Mouse (Mus musculus): ENCODE measurements around the gene Pgf. TPM values are rescaled to one million over a fixed set of nuclear protein-coding genes. Genes with fewer than 3 reads are reported as not detected.
"Not testable (repeated sequence)": the region's sequence is repeated elsewhere in the genome, so short reads cannot be mapped to it uniquely, and the experiment has no call there.

The Pgf gene
- total RNA-seq, 2 experiments from 2014 or later = 2.4 to 6.2 TPM

DNA sequence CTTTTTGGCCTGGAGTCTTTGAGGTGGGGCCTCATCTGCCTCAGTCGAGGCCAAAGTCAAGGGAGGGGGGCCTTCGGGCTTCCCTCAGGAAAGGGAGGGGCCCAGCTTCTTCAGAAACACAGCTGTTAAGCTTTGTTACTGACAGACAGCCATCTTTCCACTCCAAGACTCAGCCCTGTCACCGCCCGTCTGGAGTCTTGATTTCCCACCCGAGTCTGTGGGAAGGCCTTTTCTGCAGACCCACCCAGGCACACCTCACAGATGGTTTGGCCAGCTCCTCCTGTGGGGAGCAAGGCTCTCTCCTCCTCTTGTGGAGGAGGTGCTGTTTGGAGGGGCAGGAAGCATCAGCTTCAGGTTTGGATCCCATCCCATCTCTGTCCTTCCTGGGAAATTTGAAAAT lies 18.0 kb downstream of the Pgf start:
- intact Hi-C loops (cut with DNase I) = no loop called here
- peak; percentile 56 to 61 for DNase-seq

DNA sequence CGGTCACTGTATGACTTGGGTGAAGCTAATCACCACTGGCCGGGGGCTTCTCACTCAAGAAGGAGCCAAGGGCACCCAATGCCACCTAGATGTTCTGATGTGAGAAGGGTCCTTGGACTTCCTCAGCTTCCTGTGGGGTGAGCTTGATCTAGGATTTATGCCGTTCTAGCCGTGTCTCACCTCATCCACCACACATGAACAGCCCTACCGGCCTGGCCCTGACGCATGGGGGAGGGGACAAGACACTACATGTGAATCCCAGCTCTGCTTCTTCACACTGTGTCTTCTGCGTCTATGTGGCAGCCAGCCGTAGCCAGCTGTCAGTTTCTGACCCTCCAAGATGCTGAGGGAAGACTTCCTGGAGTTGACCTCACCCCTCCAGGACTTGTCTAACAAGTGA lies 18.8 kb downstream of the Pgf start:
- DNase-seq = peak in 1 of 2 experiments; percentile 38
- intact Hi-C loops (cut with DNase I) = no loop called here

DNA sequence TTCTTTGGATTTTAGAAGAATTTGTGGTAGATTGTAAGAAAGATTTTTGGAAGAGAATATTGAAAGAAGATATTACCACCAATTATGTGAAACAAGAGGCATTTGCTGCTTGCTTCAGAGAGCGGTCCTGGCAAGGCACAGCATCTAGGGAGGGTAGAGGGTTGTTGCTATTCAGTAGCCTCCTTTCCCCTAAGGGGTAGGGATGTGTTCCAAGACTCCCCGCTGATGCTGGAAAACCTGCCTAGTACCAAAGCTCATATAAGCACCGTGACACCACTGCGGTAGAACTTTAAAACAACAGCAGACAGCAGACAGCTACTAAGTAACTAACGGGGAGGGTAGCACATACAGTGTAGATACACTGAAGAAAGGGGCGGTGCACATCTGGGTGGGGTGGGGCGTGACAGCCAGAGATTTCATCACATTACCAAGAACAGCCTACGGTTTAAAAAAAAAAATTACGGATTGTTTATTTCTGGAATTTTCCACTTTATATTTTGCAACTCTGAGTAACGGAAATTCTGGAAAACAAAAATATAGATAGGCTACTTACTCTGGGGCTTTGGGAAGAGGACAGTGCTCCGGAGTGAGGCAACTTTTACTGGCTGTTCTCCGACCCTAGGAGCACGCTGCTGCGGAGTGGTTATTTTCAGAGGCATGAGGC lies 19.7 kb downstream of the Pgf start:
- intact Hi-C loops (cut with DNase I) = no loop called here
- no peak for DNase-seq

DNA sequence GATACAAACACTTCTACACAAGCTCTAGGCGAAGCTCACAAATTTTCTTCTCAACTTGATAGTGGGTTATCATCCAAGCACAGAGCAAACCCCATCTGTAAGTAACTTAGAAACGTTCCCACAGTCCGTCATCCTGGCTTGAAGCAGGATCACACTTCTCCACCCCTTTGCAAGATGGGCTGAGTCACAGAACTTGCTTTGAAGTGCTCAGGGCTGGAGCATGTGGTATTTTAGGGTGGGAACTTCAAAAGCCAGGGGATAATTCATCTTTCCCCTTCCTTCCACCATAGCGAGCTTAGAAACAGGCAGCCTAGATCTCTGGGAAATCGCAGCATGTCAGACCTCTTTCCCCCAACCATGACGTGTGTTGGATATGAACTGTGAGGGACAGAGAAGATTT lies 21.3 kb downstream of the Pgf start:
- no peak for DNase-seq
- intact Hi-C loops (cut with DNase I) = no loop called here

DNA sequence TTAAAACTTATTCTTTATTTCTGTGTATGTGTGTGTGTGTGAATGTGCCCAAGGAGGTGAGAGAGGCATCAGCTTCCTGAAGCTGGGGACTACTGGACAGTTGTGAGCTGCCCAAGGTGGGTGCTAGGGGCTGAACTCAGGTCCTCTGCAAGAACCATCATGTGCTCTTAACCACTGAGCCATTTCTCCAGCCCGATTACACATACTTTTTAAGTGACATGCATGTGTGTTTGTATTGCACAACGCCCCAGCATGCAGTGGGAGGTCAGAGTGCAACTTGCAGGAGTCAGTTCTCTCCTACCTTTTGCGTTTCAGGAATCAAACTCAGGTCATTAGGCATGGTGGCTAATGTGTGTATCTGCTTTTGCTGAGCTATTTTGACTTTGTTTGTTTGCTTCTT lies 24.6 kb downstream of the Pgf start:
- intact Hi-C loops (cut with DNase I) = no loop called here
- no peak for DNase-seq

DNA sequence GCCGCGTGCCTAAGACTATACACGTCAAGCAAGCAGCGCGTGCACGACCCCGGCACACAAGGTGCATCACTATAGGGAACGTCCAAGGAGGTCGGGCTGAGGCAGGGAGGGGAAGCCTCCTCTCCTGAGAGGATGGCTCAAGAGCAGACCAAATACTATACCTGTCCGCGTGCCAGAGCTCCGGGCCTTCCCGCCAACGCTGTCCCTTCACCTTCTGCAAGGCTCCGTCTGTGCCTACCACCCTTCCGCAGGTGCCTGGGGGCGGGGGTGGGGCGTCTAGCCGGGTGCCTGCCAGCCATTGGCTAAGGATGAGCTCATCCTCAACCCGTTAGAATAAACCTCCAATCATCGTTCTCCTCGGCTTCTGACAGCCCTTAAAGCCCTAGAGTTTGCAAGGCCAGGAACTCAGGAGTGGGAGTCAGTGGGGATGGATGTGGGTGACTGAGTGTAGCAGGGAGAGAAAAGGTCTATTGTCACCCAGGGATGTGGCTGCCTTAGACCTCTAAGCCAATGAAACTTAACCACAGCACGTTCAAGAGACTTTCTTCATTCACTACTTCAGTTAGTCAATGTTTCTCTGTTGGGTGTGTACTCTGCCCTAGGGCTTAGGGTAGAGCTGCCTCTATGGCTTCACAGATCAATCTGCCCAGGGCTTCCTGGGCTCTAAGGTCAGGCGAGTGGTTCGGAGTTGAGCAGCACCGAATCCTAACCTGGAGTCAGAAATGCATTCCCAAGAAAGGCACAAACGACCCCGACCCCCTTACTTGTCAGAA lies 26.4 kb downstream of the Pgf start, which contains the start of gene Rps6kl1:
Rps6kl1 (minus strand) TSS at position 263 of the 773 bp plus-strand sequence.
- DNase-seq = peak; percentile 46 to 48
- intact Hi-C loops (cut with DNase I) = no loop called here

DNA sequence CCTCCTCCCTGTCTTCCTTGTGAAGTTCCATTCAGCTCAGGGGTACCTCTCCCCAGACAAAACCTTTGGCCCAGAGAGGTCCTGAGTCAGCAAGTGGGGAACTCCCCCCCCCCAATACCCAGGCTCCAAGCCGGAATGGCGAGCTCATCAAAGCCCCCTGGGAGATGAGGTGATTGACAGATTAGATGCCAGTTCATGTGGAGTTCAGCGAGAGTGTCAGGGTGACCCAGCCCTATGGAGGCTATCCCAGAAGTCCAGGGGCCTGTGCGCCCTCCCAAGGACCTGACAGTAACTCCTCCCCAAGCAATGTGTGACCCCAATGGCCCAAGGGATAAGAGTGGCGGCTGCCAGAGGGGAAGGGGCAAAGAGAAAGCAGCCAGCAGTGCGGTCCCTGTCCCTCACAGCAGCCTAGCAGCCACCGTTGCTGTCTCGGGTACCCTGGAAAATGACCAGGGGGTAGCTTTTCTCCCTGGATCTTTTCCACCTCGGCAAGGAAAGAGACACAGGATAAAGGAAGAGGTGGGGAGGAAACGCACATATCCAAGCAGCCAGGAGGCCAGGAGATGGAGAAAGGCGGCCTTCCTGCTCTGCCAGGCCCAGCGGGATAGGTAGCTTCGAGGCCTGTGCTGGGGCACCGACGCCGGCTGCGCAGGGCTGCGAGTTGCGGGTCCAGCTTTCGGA lies 27.1 kb downstream of the Pgf start:
- no peak for DNase-seq
- intact Hi-C loops (cut with DNase I) = no loop called here

DNA sequence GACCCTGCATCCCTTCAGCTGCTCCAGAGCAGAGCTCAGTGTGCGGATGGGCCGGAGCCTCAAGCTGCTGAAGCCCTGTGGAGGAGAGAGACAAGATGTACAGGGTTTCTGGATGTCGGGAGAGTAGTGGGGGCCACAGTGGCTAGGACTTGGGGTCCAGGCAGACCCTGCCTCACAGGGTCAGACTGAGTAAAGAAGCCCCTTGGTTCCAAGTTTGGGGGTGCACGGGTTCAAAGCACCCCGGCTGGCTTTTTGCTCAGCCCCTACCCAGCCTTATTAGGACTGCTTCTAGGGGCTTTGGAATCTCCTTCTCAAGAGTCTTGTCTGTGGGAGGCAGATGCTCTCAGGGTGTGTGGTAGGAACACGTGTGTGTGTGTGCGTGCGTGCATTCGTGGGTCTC lies 30.7 kb downstream of the Pgf start:
- intact Hi-C loops (cut with DNase I) = no loop called here
- no peak for DNase-seq

DNA sequence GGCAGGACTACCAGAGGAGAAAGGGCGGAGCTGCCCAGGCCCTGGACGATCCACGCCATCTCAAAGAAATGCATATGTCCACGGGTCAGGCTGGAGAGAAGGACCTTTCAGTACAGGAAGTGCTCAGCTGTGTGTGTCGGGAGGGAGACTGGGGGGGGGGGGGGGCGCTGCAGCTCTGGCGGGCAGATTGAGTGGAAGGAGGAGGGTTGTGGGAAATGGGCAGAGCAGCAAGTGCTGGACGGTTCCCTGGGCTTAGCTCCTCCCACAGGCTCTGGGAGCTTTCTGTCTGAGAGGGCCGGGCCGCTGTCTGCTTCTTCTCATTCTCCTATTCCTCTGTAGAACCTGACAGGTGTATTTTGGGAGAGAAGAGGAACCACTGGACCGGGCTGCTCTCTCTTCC lies 31.2 kb downstream of the Pgf start:
- peak; percentile 53 to 56 for DNase-seq
- intact Hi-C loops (cut with DNase I) = no loop called here

DNA sequence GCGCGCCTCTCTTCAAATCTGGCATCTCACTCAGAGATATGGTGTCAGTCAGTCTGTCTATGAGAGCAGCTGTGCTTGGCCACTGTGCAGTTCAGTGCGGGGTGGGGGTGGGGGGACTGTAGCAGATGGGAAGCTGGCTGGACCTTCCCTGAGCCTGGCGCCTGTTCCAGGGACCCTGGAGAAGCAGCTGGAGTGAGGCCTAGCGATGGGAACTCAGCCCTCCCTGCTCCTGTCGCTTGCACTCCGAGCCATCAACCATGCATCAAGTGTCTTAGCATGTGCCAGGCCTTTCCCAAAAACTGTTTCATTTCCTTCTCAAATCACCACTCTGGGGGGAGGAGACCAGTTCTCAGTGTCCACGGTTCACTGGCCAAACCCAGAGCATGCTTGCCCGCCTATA lies 32.0 kb downstream of the Pgf start:
- DNase-seq = peak; percentile 70 to 74
- intact Hi-C loops (cut with DNase I) = no loop called here

DNA sequence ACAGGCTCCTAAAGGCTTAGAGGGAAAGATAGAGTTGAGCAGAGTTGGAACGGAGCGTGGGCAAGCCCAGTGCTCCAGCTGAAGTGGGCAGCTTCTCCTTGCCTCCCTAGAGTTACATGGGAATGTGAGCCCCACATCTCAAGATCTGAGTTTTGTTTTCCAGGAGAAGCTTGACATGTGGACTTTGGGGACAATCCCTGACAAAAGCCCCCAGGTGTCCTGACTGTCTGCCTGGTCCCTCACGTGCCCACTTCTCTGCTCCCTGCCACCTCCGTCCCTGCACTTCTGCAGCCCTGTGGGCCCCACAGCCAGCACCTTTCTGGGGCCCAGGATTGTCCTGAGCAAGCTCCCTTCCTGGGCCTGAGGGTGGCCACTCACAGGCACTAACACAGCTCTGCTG lies 32.8 kb downstream of the Pgf start:
- DNase-seq = no peak
- intact Hi-C loops (cut with DNase I) = loop anchor here (1.0 kb wide), 1 partner anchor 142 kb away; no protein-coding TSS in a partner anchor

DNA sequence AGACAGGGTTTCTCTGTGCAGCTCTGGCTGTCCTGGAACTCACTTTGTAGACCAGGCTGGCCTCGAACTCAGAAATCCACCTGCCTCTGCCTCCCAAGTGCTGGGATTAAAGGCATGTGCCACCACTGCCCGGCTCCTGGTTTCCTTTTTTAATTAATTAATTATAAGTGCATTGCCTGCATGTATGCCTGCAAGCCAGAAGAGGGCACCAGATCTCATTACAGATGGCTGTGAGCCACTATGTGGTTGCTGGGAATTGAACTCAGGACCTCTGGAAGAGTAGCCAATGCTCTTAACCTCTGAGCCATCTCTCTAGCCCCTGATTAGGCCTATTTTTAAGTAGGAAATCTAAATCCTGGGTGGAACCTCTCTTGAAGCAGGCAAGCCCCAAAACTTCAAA lies 33.3 kb downstream of the Pgf start:
- intact Hi-C loops (cut with DNase I) = loop anchor here (1.0 kb wide), 1 partner anchor 143 kb away; no protein-coding TSS in a partner anchor
- not testable (repeated sequence) for DNase-seq

DNA sequence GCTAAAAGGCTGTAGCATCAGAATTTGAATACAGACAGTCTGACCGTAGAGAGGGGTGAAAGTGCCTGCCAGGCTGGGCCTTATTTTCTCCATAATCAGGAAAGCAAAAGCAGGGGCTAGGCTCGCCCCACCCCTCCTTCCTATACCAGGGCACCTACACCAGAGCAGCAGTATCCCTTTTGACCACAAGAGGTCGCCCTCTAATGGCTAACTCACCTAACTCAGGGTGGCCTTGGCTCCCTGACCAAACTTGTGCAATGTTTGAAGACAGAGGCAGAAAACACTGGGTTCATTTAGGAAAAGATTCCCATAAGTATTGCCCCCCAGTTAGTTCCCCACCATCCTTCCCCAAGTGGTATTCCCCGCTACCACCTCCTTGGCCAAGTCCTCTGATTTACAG lies 34.8 kb downstream of the Pgf start:
- DNase-seq = peak; percentile 90 to 94
- intact Hi-C loops (cut with DNase I) = loop anchor here (1.0 kb wide), 1 partner anchor 162 kb away; no protein-coding TSS in a partner anchor

DNA sequence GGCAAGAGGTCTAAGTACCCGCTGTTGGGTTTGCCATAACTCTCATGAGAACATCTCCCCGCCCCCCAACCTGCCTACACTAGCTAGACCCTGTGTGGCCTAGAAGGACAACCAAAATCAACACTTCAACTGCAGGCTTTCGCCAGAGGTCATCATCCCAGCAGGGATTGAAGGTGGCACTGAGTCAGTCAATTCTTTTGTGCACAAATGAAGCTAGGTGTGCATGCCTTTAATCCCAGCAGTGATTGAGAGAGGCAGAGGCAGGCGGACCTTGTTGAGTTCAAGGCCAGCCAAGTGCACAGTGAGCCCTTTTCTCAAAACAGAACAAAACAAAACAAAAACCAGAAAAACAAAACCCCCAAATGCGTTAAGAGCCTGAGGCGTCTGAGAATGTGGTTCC lies 36.5 kb downstream of the Pgf start:
- intact Hi-C loops (cut with DNase I) = no loop called here
- no peak for DNase-seq

DNA sequence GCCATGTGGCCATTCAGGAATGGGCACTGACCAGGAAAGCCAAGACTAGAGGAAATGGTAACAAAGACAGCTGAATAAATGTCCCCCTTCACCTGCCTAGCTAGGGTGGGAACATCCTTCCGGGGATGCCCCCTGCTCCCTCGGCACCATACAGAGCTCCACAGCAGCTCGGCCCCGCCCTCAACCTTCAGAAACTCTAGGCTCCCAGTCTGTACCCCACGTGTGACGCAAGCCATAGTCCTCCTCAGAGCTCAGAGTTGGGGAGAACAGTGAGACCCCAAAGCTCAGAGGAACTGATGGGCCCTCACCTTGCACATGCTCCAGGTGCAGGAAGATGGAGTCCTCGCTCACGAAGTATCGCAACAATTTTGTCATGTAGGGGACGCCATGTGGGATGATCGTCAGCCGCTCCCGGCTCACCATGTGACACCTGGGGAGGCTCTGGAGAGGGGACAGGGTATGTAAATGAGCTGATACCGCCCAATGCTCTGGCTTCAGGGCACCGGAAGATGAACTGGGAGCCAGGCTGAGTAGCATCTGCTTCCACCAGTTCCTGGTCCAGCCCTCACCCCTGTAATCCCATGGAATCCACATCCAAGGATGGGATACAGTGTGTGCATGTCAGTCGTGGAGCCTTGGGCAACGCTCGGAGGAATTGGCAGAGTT lies 37.4 kb downstream of the Pgf start:
- no peak for DNase-seq
- intact Hi-C loops (cut with DNase I) = no loop called here

DNA sequence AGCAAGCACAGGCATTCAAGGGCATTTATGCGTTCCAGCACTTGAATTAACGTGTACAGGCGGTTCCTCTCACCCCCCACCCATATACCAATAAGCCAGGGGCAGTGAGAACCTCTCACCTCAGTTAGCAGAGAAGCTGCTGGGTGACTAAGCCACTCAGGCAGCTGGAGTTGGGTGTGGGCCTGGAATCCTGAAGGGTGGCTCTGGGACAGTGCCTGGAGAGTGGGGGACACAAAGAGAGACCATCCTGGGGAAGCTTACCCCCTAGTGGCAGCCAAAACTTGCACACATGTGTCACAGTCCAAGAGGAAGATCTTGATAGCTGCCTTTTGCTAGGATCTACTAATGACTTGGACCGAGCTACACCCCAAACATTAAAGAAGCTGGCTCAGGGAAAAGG lies 41.0 kb downstream of the Pgf start:
- intact Hi-C loops (cut with DNase I) = no loop called here
- no peak for DNase-seq

DNA sequence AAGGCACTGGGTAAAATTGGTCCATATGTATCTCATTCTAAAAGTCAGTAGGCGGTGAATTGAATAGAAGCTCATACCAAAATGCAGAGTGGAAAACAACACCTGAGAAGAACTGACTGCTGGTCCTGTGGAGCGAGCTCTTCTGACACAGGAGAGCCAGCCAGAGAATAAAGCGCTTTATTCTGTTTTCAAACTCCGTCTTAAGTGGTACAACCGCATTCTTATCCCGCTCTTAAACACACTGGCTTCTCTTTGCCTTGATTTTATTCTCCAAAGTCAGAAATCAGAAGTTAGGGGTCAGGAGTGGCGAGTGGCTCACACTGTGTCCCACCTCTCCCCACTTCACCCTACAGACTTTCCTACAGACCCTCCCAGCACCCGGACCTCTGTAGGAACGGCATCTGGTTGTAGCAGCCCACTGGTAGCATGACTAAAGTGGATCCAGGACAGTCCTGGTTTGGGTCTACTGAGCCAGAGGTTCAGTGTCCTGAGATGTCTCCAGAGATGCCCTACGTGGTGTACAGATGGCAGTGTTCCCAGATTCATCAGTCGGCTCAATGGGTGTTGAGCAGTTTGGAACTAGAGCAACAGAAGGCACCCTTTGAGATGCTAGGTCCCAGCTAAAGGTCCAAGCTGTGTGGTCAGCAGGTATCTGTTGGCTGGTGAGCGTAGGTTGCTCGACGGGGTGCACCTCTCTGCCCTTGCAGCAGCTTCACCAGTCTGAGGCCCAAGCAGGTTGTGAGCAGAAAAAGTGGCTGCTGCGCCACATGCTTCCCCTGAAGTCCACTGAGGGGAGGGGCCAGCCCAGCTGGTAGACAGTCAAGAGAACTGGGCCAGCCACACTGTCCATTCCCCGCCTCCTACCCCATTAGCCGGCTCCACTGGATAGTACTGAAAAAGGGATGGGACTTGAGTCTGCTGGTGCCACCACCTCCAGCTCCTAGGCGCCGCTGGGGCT lies 41.8 kb downstream of the Pgf start:
- intact Hi-C loops (cut with DNase I) = no loop called here

DNA sequence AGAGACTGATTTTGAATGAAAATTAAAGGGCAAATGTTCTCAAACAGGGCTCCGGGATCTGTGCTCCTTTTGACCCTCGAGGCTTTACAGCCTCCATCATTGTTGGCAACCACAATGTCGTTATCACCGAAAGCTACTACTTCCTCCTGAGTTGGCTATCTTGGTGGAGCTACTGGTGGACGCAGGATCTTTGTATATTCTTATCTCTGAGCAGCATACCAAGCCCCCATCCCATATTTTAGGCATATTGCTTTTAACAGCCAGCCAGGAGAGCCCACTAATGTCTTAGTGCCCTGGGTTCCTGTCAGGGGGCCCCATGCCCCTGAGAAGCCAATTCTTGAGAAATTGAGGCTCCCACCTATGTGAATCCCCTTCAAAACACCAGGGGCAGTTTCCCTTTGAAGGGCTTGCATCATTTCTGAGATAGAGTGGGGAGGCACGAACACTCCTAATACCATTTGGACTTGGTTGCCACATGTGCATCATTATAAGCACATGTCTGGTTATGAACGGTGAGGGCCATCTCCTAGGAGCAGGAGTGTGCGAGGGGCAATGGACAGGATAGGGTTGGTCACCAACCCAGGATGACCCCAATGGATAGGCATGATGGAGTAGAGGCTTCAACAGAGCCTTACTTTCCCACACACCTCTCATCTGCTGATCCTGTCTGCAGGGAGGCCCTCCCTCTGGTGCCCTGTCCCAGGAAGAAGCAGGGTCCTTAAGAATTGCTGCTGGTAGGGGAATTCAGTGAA lies 43.4 kb downstream of the Pgf start:
- intact Hi-C loops (cut with DNase I) = no loop called here
- no peak for DNase-seq

More for the DNA sequence above, 41.8 kb downstream of the Pgf start:
- DNase-seq = peak; percentile 36 to 37

DNA sequence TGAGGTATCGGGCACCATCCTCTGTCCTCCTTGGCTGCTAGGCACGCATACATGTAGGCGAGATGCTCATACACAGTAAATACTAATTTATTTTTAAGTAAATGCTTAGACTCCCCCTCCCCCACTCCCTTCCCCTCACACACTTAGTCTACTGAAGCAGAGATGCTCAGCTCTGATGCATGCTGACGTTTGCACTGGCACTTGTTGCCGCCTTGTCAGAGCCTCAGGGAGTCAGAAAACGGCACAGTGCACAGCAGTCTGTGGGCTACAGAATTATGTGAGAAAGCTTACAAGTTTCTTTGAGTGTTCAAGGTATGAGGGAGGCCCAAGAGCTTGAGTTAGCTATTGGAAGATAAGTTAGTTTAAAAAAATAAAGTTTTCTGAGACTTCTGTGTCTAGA lies 46.2 kb downstream of the Pgf start:
- intact Hi-C loops (cut with DNase I) = no loop called here
- DNase-seq = no peak
